Mouse (Mus musculus) heart, embryonic 14.5 days (tissue): ENCODE data around the gene Cdkl4. TPM values are rescaled to one million over a fixed set of nuclear protein-coding genes. Genes with fewer than 3 reads are reported as not detected.

Experiments used
- ATAC-seq: fragments of 200-750 bp; cut with Nextera tagmentation; 2 replicates; pipeline ENCODE4 v1.8.0; 2017; ENCODE audit warnings: low read depth, moderate TSS enrichment; ENCODE audit not compliant: insufficient number of reproducible peaks, insufficient read depth, low FRiP score
- H3K27ac ChIP-seq, 2 experiments: fragments of 200-500 bp in 1 of 2; fragments of 300-500 bp in 1 of 2; sonication (generic) in 1 of 2; replicated peaks in 1 of 2; 2 replicates each; pipeline ENCODE4 v1.5.1; 2012 to 2014; ENCODE audit warnings: low read depth in 2 of 2, low read length in 2 of 2, control low read depth in 1 of 2, mild to moderate bottlenecking in 1 of 2, mixed read lengths in 1 of 2; ENCODE audit not compliant: control insufficient read depth in 1 of 2, insufficient read depth in 1 of 2
- H3K27me3 ChIP-seq: fragments of 300-500 bp; sonication (generic); 2 replicates; pipeline ENCODE4 v1.6.1; 2014; ENCODE audit warnings: mild to moderate bottlenecking, low read length, control low read depth; ENCODE audit not compliant: control insufficient read depth, insufficient read depth
- H3K36me3 ChIP-seq: fragments of 300-500 bp; sonication (generic); 2 replicates; pipeline ENCODE4 v1.6.1; 2014; ENCODE audit warnings: mild to moderate bottlenecking, control low read depth, low read length, mixed read lengths; ENCODE audit not compliant: control insufficient read depth, insufficient read depth
- H3K4me1 ChIP-seq, 2 experiments: fragments of 200-500 bp in 1 of 2; fragments of 300-500 bp in 1 of 2; sonication (generic) in 1 of 2; 2 replicates each; pipeline ENCODE4 v1.6.1; 2012 to 2014; ENCODE audit warnings: low read length in 2 of 2, control low read depth in 1 of 2, mixed read lengths in 1 of 2; ENCODE audit not compliant: control insufficient read depth in 2 of 2, insufficient read depth in 2 of 2
- H3K4me2 ChIP-seq: fragments of 300-500 bp; sonication (generic); 2 replicates; pipeline ENCODE4 v1.6.1; 2014; ENCODE audit warnings: mild to moderate bottlenecking, low read length
- H3K4me3 ChIP-seq, 2 experiments: fragments of 200-500 bp in 1 of 2; fragments of 300-500 bp in 1 of 2; sonication (generic) in 1 of 2; 2 replicates each; pipeline ENCODE4 v1.5.1; 2012 to 2014; ENCODE audit warnings: low read length in 2 of 2, mild to moderate bottlenecking in 2 of 2, control low read depth in 1 of 2, low read depth in 1 of 2, moderate library complexity in 1 of 2; ENCODE audit not compliant: control insufficient read depth in 1 of 2, insufficient read depth in 1 of 2
- H3K9ac ChIP-seq: fragments of 300-500 bp; sonication (generic); 2 replicates; pipeline ENCODE4 v1.6.1; 2014; ENCODE audit warnings: mild to moderate bottlenecking, low read length
- H3K9me3 ChIP-seq: fragments of 300-500 bp; sonication (generic); 2 replicates; pipeline ENCODE4 v1.6.1; 2016; ENCODE audit warnings: low read length, control low read depth; ENCODE audit not compliant: control insufficient read depth
- WGBS: fragments of 180-500 bp; shearing (Covaris S2); extraction: QIAGEN DNeasy Blood & Tissue Kit; methylation state at CpG from one replicate; pipeline ENCODE4 v1.1.7; 2014; 5-methylcytosine and 5-hydroxymethylcytosine counted together
- polyA plus RNA-seq: library from polyadenylated mRNA; unstranded; fragments of >200 nt; fragmentation: Nextera tagmentation; extraction: Ambion mirVana; gene quantifications from 2 replicates; pipeline ENCODE4 v1.2.1, GENCODE M21; 2014

Gene Cdkl4
- not detected in 2 replicates for polyA plus RNA-seq

DNA sequence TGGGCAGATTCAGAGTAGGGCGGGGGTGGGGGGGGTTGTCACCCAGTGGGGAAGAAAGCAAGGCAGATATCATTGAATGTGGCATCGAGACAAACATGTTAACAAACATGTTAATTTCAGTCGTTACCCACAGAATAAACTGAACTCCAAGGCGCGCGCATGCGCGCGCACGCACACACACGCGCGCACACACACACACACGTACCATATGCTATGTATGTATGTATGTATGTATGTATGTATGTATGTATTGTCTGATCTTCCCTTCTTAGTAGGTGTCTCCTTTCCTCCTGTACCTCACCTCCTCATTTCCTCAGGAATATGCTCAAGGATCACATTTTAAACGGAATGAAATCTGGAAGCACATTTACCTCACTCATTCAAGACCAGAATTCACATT is at the start of gene Cdkl4:
Gene Cdkl4, minus strand, starts transcription at position 175 of the 400 bp plus-strand sequence.
- Histone ChIP-seq H3K27me3 (no peaks in the 10 kb centered on the region), H3K4me3 (peak within 1 kb of the TSS; percentile 39 to 52), H3K4me2 (peak within 1 kb of the TSS; percentile 80), H3K36me3 (peaks cover 29% of the 10 kb centered on the region), H3K4me1 (peaks cover 0 to 5% of the 10 kb centered on the region in 2 experiments; a peak in 3 of 4 replicates), H3K27ac (no peak within 1 kb of the TSS), H3K9me3 (no peaks in the 10 kb centered on the region), H3K9ac (peak within 1 kb of the TSS; percentile 59)
- WGBS: 67% methylated on average over 15 of the region's 15 CpGs
- no peak for ATAC-seq

DNA sequence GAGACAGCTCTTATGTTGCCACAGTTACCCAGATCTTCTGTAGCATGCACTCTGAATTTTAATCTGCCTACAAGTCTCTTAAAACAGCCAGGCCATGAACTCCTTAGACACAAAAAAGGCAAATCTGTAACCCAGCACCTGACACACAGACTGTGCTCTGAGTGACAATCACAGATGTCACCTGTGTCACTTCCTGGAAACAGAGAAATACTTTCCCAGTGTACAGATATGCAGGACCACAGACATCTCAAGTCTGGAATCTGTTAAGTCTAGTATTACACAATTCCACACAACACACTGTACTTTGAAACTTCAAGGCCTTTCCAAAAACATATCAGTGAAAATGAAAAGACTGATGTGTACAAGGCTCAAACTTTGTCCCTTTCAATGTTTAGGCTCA is 47.4 kb upstream of the Cdkl4 start:
- Histone ChIP-seq H3K9ac (no peak overlapping the region), H3K4me1 (peaks cover 0 to 3% of the 10 kb centered on the region in 2 experiments; a peak in 1 of 4 replicates), H3K27me3 (no peaks in the 10 kb centered on the region), H3K4me3 (no peak overlapping the region), H3K4me2 (no peak overlapping the region), H3K27ac (no peak overlapping the region), H3K9me3 (no peaks in the 10 kb centered on the region), H3K36me3 (peaks cover 36% of the 10 kb centered on the region)
- no peak for ATAC-seq

DNA sequence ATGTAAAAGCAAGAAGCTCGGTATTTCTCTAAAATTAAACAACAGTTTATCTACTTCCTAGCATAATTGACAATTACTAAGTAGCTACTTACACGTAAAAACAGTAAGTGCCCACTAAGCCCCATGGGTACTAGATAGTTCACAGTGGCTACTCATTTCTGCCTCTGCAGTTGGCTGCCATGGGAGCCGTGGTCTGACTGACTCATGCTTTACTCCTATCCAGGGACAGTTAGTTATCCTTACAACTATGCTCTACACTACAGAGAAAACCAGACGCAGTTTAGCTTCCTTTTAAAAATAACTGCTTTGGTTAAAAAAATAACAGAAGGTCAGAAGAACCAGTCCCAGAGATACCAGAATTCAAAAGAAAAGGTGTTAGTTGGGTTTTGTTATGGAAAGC is 44.1 kb upstream of the Cdkl4 start:
- H3K27ac ChIP-seq: no peak overlapping the region
- peaks cover 42% of the 10 kb centered on the region for H3K36me3 ChIP-seq
- no peak for ATAC-seq
- no peaks in the 10 kb centered on the region for H3K9me3 ChIP-seq
- no peak overlapping the region for H3K4me2 ChIP-seq
- 68% methylated on average over 4 of the region's 4 CpGs for WGBS
- no peak overlapping the region for H3K4me3 ChIP-seq
- no peaks in the 10 kb centered on the region for H3K27me3 ChIP-seq
- no peak overlapping the region for H3K9ac ChIP-seq
- peaks cover 2 to 8% of the 10 kb centered on the region in 2 experiments; a peak in 1 of 4 replicates for H3K4me1 ChIP-seq

- H3K4me1 ChIP-seq: peaks cover 2 to 8% of the 10 kb centered on the region in 2 experiments; a peak in 1 of 4 replicates
- 61% methylated on average over 5 of the region's 5 CpGs for WGBS
- no peak; the same call in 1 of the 2 replicates for ATAC-seq
- no peak overlapping the region for H3K27ac ChIP-seq
- no peaks in the 10 kb centered on the region for H3K9me3 ChIP-seq
- H3K4me3 ChIP-seq: no peak overlapping the region
- no peak overlapping the region for H3K9ac ChIP-seq
- no peak overlapping the region for H3K4me2 ChIP-seq
- no peaks in the 10 kb centered on the region for H3K27me3 ChIP-seq
- H3K36me3 ChIP-seq: peaks cover 43% of the 10 kb centered on the region
These were observed 43.3 kb upstream of the Cdkl4 start for GRCm38 (mm10) chr17:80620786-80621423.

- ATAC-seq: 0 out of 2 replicates have a peak, but pooled peaks have one; percentile 42
- no peak overlapping the region for H3K4me3 ChIP-seq
- H3K9me3 ChIP-seq: no peaks in the 10 kb centered on the region
- H3K27ac ChIP-seq: no peak overlapping the region
- no peak overlapping the region for H3K9ac ChIP-seq
- no peaks in the 10 kb centered on the region for H3K27me3 ChIP-seq
- peaks cover 2 to 8% of the 10 kb centered on the region in 2 experiments; a peak in 1 of 4 replicates for H3K4me1 ChIP-seq
- H3K36me3 ChIP-seq: peaks cover 49% of the 10 kb centered on the region
- WGBS: 52% methylated on average over 13 of the region's 13 CpGs
- no peak overlapping the region for H3K4me2 ChIP-seq
These were observed 41.9 kb upstream of the Cdkl4 start for GRCm38 (mm10) chr17:80619556-80619955.

- H3K4me1 ChIP-seq: peaks cover 2 to 8% of the 10 kb centered on the region in 2 experiments; a peak in 1 of 4 replicates
- no peak overlapping the region for H3K9ac ChIP-seq
- no peaks in the 10 kb centered on the region for H3K27me3 ChIP-seq
- no peak for ATAC-seq
- no peak overlapping the region for H3K27ac ChIP-seq
- no peak overlapping the region for H3K4me3 ChIP-seq
- H3K36me3 ChIP-seq: peaks cover 54% of the 10 kb centered on the region
- H3K9me3 ChIP-seq: no peaks in the 10 kb centered on the region
- H3K4me2 ChIP-seq: no peak overlapping the region
- WGBS: 79% methylated on average over 5 of the region's 5 CpGs
These were observed 41.3 kb upstream of the Cdkl4 start for GRCm38 (mm10) chr17:80618890-80619289.

DNA sequence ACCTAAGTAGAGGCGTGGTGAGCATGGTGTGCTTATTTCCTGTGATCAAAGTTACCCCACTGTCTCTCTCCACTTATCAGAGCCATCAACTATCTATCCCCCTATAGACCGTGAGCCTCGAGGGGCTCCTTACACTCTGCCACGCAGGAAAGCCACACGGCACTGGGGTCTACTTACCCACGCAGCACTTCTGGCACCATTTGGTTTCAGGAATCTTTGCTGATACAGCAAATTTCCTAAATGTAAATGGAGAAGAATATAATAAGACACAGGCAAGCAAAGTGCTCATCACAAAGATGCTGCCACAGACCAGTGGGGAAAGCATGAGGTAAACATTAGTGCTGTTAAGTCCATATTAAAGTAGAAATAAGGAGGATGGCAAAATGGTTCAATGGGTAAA is 26.2 kb upstream of the Cdkl4 start:
- peaks cover 93% of the 10 kb centered on the region for H3K36me3 ChIP-seq
- H3K27ac ChIP-seq: no peak overlapping the region
- no peak overlapping the region for H3K4me3 ChIP-seq
- no peaks in the 10 kb centered on the region for H3K27me3 ChIP-seq
- H3K4me2 ChIP-seq: no peak overlapping the region
- no peak for ATAC-seq
- peaks cover 4% of the 10 kb centered on the region; the same call in 1 of the 2 replicates for H3K9me3 ChIP-seq
- H3K4me1 ChIP-seq: no peaks in the 10 kb centered on the region
- H3K9ac ChIP-seq: no peak overlapping the region
- 89% methylated on average over 6 of the region's 6 CpGs for WGBS
